Mouse (Mus musculus): ENCODE results near the gene Slc26a5. TPM values are rescaled to one million over a fixed set of nuclear protein-coding genes. Genes with fewer than 3 reads are reported as not detected.
A peak's percentile ranks its signal among the peaks of the same experiment; 100 is the strongest.

Slc26a5 gene
- not detected for total RNA-seq (2021)
- long read RNA-seq, experiment 1: 0 reads
- long read RNA-seq, experiment 2: 0 reads

DNA sequence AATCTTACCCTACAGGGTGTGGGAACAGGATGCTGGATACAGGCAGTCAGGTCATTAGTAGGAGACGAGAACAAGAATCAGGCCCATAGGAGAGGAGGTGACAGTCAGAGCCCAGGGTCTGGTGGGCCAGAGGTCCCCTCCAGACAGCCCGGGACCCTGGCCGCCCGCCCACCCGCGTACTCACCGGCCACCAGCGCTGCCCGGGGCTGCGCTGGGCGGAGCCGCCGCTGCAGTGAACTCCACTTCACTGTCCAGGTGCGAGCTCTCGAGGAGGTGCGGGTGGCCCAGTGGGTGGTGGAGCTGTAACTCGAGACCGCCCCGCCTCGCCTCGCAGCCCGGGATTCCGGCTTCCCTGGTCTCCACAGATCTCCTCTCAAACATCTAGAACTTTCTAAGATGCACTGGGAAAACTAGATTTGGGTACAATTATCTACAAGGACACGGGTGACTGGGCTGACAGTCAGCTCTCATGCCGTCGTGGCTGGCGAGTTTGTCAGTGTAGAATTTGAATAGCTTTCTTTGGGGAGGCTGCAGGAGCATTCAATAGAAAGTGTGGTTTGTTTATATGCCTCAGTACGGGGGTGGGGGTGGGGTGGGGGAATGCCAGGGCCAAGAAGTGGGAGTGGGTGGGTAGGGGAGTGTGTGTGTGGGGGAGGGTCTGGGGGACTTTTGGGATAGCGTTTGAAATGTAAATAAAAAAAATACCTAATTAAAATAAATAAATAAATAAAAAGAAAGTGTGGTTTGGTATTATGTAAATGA lies at the start of gene Slc26a5:
Slc26a5 (minus strand) TSS at position 259 of the 762 bp plus-strand sequence.
- no peak for DNase-seq (ENCODE audit: low spot score)

DNA sequence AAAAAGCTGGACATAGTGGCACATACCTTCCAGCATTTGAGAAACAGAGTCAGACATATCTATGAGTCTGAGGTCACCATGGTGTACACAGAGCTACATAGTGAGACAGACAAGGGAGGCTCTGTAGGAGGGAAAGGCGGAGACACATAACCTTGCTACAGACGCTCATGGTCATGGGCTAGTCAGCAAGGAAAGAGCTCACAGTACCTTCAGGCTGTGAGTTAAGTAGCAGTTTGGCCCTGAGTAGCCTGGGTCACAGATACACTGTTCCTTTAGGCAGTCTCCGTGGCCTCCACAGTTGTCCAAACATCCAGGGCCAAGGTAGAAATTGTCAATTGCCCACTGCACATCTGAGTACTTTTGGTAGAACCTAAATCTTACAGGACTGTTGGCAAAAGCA lies 49.4 kb upstream of the Slc26a5 start:
- no peak for DNase-seq (ENCODE audit: low spot score)

DNA sequence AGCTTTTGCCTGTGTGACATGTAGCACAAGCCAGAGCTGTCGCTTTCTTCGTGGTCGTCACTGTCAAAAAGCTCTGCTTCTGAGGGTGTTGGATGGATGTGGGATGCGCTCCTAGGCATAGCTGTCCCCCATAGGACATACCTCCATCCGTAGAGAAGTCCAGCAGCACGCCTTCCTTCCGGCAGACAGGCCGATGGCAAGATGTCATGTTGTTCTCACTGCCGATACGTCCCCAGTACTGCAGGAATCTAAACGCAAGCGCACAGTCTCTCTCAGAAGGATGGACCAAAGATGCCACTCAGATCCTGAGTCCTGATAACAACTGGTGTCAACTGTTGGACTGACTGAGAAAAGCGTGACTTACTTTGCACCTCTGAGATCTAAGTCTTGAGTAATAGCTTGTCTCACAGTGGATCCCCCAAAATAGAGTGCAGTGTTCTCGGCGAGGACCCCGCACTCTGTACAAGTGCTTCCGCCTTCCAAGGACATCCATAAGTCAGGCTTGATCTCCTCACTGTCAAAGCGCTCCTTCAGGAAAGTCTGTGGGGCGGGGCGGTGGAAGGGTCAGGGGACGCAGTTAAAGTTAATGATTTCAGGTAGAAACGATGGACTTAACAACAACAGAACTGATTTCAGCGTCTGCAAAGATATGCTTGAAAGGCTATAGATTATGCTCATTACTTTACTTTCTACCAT lies 47.6 kb upstream of the Slc26a5 start:
- no peak for DNase-seq (ENCODE audit: low spot score)

DNA sequence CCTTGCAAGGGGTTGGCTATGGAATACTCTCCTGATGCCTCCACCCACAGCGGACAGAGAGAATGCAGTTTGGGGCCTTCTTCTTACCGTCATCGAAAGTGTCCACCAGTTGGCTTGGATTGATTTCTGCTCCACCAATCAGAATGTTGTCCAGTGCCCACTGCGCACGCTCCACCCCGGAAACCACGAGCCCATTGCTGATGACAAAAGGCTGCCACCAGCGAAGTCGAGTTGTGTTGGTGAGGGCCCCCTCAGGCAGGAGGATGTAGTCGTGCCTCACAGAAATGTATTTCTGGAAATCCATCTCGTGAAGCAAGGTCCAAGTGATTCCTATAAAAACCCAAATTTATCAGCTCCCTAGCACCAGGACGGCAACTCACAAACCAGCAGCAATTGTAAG lies 45.3 kb upstream of the Slc26a5 start:
- DNase-seq (ENCODE audit: low spot score): no peak

GRCm38 (mm10) chr5:21909713-21910112 lies 44.3 kb upstream of the Slc26a5 start:
- DNase-seq (ENCODE audit: low spot score): no peak

GRCm38 (mm10) chr5:21901411-21901810 lies 36.0 kb upstream of the Slc26a5 start:
- no peak for DNase-seq (ENCODE audit: low spot score)

- DNase-seq (ENCODE audit: low spot score): no peak
These were observed 35.5 kb upstream of the Slc26a5 start for GRCm38 (mm10) chr5:21900891-21901290.

DNA sequence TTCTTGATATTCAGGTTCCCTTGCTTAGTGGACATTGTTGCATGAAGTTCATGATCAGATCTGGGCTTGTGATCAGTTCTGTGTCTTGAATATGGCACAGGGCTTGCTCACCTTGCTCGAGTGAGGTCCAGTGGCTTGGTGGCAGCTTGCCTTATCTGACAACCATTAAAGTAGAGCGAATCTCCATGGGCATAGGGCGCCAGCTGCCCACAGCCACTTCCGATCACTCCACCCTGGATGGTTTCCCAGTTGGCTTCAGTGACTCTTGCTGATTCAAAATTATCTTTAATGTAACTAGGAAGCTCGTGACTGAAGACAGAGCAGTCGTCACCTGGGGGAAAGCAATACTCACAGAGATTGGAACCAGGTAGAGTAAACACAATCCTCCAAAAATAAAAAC lies 33.5 kb upstream of the Slc26a5 start:
- no peak for DNase-seq (ENCODE audit: low spot score)

GRCm38 (mm10) chr5:21896586-21896985 lies 31.2 kb upstream of the Slc26a5 start:
- no peak for DNase-seq (ENCODE audit: low spot score)

GRCm38 (mm10) chr5:21894168-21894567 lies 28.8 kb upstream of the Slc26a5 start:
- no peak for DNase-seq (ENCODE audit: low spot score)

DNA sequence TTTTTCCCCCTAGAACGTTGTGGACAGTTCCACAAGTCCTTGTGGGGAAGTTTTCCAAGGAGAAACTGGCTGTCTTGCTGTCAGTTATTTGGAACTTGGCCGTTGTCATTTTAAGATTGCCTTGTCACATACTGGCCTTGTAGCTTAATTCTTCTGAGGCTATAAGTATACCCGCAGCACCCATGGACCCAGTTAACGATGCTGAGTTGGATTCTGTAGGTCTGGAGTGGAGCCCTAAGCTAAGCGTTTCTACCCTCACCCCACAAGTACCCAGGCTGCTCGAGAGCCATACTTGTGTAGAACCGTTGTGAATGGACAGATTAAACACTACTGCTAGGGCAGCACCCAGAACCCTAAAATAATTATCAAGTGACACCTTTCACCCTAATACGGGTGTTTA lies 1.3 kb upstream of the Slc26a5 start:
- DNase-seq (ENCODE audit: low spot score): no peak

GRCm38 (mm10) chr5:21866311-21866712 lies 908 bp upstream of the Slc26a5 start:
- no peak for DNase-seq (ENCODE audit: low spot score)

GRCm38 (mm10) chr5:21858653-21859052 lies 6.8 kb downstream of the Slc26a5 start:
- DNase-seq (ENCODE audit: low spot score): no peak

- DNase-seq (ENCODE audit: low spot score): no peak
These were observed 13.6 kb downstream of the Slc26a5 start for GRCm38 (mm10) chr5:21851679-21852340.

DNA sequence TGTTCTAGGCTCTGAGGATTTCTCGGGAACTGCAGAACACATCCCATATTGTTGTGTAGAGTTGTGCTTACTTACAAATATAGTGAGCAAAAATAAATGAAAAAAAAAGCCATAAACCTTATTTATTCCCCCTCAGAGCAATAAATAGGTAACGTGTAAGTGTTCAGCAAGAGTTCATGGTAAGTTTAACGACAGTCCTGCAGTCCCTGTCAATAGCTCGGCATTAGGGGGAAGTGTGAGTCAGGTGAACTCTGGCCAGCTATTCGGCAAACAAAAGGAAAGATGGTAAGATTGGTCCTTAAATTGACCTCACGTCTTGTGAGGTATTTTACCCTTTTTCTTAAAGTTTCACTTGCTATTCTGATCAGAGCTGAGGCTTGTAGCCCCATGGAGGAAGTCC lies 18.0 kb downstream of the Slc26a5 start:
- no peak for DNase-seq (ENCODE audit: low spot score)

GRCm38 (mm10) chr5:21846616-21847290 lies 18.7 kb downstream of the Slc26a5 start:
- DNase-seq (ENCODE audit: low spot score): no peak

DNA sequence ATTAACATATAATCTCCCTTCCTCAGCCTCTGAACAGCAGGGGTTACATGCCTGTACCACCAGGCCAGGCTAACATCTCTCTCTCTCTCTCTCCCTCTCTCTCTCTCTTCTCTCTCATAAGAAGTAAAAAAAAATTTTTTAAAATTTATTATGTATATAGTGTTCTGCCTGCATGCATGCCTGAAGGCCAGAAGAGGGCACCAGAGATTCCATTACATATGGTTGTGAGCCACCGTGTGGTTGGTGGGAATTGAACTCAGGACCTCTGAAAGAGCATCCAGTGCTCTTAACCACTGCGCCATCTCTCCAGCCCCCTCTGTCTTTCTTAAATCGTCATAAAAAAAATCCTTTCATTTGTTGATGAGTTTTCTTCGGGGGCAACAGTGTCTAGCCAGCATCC lies 20.7 kb downstream of the Slc26a5 start:
- no peak for DNase-seq (ENCODE audit: low spot score)

- no peak for DNase-seq (ENCODE audit: low spot score)
These were observed 33.6 kb downstream of the Slc26a5 start for GRCm38 (mm10) chr5:21831761-21832160.

DNA sequence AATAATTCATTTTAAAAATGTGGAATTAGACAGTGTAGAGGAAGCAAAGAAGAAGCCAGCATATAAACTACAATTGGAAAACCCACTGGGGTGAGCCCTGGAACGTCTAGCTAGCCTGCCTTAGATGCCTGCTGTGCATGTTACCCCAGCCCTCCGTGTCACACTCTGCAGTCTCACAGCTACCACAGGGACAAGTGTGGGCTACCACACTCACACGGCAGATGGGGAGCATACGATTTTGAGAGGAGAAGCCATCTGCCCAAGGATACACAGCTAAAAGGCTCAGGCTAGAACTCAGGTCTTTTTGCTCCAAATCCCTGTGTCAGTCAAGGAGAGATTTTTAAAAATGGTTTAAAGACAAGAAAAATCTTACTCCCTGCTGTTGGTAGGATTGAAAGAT lies 36.5 kb downstream of the Slc26a5 start:
- no peak for DNase-seq (ENCODE audit: low spot score)

DNA sequence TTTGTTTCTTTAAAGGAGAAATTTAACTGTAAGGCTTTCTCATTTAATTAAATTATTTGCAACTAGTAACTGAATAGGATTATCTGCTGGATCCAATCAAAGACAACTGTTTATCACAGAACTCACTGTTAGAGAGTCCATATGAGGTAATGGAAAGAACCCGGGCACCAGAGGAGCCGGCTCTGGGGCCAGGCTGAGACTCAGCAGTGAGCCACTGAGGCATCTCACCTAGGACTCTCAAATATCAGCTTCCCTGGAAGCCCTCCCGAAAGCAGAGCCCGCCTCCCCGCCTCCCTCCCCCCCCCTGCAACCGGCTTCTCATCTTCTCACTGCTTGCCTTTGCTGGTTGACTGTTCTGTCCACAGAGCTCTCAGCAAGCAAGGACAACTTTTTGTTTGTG lies 37.8 kb downstream of the Slc26a5 start:
- DNase-seq (ENCODE audit: low spot score): no peak

- DNase-seq (ENCODE audit: low spot score): no peak
These were observed 39.0 kb downstream of the Slc26a5 start for GRCm38 (mm10) chr5:21826370-21826769.

DNA sequence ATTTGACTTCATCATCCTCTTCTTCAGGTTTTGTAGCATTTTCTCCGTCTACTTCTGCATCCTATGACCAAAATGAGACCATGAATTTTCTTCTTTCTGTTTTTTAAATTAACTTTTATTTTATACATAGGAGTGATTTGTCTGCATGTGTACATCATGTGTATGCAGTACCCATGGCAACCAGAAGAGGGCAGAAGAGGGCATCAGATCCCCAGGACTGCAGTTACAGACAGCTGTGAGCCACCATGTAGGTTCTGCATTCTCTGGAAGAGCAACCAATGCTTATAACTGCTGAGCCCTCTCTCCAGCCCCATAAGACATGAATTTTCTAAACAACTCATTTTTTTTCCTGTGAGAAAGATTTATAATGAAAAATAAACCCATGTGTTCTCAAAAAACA lies 51.4 kb downstream of the Slc26a5 start:
- DNase-seq (ENCODE audit: low spot score): peak; percentile 7

Measured in gastrocnemius, adult 18-20 months (tissue).